Mouse (Mus musculus) brain, adult 2 months (tissue): Measurements from ENCODE around the gene Srgn.
A peak's percentile ranks its signal among the peaks of the same experiment; 100 is the strongest.
"Not testable (repeated sequence)": the region's sequence is repeated elsewhere in the genome, so short reads cannot be mapped to it uniquely, and the experiment has no call there.

ENCODE experiments used
- DNase-seq: peaks from one replicate; pipeline ENCODE4 v3.0.0; 2011; ENCODE audit warnings: low read depth, low spot score

The Srgn gene

DNA sequence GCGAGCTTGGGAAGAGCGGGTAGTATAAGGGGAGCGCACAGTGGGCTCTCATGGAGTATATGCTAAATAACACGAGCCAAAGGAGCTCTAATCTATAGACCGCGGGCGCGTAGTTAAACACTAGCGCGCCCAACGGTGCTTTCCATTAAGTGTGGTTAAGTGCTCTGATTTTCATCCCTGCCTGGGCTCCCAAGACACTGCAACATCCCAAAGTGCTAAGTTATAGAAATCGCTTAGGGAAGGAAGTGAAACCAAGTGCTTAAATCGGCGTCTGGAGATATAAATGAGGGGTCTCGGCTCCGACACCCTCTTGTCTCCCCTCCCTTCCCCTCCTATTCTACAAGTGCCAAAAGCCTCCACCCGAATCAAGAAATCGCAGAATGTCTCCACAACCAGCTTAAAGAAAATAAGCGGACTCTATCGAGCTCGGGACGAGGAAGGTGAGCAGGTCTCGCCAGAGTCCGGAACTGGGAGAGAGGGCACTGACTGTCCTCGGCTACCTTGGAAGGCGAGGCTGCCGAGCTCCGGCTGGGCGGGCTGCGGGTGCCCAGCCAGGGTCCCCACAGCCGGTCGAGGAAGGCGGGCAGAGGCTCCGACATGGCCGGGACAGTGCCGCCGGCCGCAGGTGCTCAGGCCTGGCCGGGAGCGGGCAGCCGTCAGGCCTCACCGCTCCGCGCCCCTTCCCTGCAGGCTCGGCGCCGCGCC is 41.2 kb downstream of the Srgn start:
- peak; percentile 21 for DNase-seq

DNA sequence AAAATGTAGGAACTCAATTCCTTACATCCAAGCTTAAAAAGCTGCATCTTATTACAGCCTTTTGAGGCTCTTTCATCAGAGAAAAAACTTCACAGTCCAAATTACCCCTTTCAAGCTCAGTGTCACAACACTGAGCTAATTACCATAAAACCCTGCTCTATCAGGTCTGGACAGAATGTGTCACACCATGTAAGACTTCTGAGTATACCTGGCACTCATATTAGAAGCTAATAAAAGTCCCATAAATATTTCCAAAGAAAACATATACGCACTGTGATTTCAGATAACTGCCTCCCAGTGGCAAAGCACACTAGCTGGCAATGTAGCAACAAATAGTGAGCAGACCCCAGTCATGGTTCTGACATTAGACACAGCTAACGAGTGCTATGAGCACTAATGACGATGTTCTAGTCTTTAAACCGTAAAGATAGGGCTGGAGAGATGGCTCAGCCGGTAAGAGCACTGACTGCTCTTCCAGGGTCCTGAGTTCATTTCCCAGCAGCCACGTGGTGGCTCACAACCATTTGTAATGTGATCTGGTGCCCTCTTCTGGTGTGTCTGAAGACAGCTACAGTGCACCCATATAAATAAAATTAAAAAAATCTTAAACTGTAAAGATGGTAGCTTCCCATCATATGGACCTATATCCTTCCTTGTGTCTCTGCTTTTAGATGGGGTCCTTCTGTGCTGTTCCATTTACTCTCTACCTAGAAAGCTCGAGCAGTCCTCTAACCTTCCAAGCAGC is 46.0 kb downstream of the Srgn start:
- no peak for DNase-seq

DNA sequence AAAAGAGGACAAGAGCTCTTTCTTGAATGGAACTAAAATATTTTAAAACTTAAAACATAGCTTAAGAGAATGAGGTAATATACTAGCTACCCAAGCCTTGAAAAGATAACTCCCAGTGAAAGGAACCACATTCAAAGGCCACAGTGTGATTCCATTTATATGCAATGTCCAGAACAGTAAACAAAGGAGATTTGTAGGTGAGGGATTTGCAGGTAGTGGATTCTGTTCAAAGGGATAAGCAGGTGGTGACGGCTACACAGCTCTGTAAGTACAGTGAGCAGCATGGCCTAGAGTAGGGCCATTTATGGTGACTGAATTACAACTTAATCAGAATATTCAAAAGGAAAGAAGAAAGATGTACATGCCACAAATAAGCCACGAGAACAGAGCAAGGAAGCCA is 50.3 kb downstream of the Srgn start:
- no peak for DNase-seq

DNA sequence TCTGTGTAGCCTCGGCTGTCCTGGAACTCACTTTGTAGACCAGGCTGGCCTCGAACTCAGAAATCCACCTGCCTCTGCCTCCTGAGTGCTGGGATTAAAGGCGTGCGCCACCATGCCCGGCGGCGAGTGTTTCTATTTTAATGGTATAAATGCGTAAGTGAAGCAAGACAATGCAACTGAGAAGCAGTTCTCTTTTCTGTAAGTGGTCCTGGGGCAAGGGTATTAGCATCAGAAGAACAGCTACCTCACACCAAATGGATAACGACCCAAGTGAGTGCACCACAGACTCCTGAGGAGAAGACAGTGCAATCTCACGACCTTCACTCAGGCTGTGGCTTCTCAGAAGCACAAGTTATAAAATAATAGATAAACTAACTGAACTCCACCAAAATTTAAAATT is 52.3 kb downstream of the Srgn start:
- DNase-seq, result no peak

DNA sequence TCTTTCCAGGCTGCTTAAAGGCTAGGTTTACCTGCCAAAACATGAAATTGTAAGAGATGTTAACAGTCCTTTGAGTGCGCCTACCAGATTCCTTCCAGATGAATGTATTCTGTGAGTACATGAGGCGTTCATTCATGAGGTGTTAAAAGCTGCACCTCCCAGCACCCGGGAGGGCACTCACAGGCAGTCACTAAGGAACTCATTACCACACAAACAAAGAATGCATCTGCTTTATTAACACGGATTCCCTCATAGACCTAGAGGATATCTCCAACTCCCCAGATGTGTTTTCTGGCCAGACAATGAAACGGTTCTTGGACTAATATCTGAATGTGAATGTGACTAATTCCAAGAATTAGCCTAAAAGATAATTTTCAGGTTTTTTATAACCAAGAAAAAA is 56.1 kb downstream of the Srgn start:
- DNase-seq, result no peak

DNA sequence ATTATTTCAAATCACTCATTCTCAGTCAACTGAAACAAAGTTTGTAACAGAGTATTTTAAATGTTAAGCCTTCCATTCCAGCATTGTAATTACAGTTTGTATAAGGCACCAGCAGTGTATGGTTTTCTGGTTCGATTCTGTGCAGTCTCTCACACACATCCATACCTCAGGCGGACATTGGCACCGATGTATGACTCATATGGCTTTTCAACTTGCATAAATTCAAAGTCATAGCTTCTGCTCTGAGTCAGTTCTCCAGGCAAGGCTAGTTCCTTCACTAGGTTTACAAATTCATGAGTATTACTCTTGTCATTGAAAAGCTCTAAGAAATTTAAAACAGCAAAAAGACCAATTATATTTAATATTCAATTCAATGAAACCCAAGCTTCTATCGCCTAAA is 57.5 kb downstream of the Srgn start:
- DNase-seq, result peak; percentile 12

DNA sequence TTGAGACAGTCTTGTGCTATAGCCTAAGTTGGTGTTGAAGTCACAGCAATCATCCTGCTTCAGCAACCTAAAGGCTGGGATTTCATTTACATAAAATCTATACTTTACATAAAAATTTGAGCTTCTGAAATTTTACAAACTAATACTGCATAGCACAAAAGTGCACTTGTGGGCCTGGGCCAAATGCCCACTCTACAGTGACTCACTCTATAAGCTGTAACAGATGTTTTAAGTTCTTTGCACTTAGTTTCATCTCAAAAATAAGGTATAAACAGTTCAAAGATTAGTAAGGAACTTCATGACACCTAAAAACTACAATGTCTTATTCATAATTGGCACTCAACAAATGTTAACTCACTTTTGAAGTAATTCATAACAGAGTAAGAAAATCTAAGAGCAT is 65.9 kb downstream of the Srgn start:
- DNase-seq, result no peak

DNA sequence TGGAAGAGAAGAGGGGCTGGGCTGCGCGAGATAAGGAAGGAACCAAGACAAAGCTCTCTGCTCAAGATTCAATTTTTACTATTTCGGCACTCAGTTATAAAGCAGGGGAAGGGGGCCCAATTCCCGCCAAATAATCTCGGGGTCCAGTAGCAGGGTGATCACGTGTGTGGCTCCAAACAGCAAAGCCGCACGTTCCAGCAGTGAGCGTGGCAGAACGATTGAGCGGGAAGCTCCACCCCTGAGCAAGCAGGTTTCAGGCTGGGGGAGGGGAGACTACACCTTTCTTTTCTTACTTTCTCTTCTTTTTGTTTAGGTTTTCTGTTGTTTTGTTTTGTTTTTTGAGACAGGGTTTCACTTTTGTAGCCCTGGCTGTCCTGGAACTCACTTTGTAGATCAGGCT is 75.2 kb downstream of the Srgn start:
- DNase-seq, result not testable (repeated sequence)

DNA sequence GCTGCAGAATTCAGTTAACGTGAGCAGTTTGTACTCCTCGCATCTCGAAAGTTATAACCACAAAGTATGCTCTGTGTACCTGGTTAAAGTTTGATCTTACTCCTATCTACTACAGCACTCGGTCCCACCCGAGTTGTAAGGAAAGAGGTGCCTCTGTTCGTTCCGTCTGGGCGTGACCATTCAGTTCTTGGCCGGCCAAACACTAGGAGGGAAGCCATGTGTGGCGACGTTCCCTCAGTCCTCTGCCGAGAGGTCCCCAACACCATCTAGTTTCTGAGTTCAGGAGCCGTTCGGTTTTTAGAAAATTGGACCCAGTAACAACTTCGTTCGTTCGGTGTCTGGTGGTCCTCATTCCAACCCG is 77.0 kb downstream of the Srgn start:
- no peak for DNase-seq

DNA sequence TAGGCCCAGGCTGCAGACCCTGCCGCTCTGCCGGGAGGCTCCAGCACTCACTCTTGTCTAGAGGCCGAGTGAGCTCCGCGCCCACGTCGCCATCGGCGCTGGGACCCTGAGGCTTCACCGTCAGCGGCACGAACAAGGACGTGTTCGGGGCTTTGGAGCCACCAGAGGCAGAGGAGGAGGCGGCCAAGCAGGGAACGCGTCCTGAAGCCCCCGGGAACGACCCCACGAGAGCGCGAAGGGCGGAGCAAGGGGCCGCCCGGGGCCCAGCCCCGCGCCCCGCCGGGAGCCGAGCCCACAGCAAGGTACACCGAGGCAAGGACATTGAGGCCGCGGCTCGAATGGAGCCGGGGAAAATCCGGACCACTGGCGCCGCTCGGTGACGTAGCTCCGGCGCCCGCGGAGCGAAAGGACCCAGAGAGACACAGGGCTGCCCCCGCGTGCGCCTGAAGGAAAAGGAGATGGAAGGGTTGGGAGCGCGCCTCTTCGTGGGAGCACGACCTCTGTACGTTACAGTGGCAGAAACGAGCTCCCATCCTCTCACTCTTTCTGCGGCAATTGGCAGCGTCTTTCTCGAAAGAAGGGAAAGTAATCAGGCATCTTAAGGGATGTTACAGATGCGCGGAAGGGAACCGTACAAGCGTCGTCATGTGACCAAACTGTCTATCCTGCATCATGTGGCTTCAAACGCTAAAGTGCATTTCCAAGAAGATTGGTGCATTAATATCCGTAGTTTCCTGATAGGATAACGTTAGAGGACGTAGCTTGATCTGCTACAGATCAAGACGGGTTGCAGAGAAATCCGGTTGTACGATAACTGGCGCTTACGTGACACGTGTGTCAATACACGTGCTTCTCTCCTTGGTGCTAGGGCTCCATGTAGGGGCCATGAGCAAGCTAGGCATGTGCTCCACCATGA is 77.6 kb downstream of the Srgn start, which contains the start of the genes 4930507D05Rik and Supv3l1:
4930507D05Rik (plus strand) TSS at position 126 of the 916 bp plus-strand sequence.
Supv3l1 (minus strand) TSS at position 375 of the 916 bp plus-strand sequence.
- peak; percentile 97 for DNase-seq
